In genomic region chr11:52641725-52642338, GRCm38 (mm10) we compare ENCODE assay signal across 8 mouse cellular contexts.
DNase-seq lines count a peak whose midpoint lies in the region; ATAC-seq and TF ChIP-seq lines count a peak whose summit lies in the region.
"Had no signal": no experiment of that assay in that cellular context is flagged by ENCODE, and none has a peak within 500 bp of the region (broad histone marks: within the 10 kb centered on the region; RNA-seq: fewer than 3 reads in every experiment).

No protein-coding gene starts in this region.

- H3K27me3 ChIP-seq in embryonic facial prominence, embryonic 10.5 days (replicated peaks; ENCODE audit: low read depth, poor library complexity, severe bottlenecking), result peaks cover 45% of the 10 kb centered on the region
- H3K27me3 ChIP-seq in forebrain, postnatal 0 days (ENCODE audit: insufficient read depth, low read length), result no peaks in the 10 kb centered on the region
- H3K27me3 ChIP-seq in midbrain, embryonic 16.5 days (ENCODE audit: control insufficient read depth, insufficient read depth, low read depth, low read length), result no peaks in the 10 kb centered on the region

- WGBS in embryonic facial prominence, embryonic 10.5 days, result 8% methylated on average over 14 of the region's 14 CpGs
- 9% methylated on average over 14 of the region's 14 CpGs for WGBS in forebrain, postnatal 0 days
- WGBS in midbrain, embryonic 16.5 days, result 7% methylated on average over 14 of the region's 14 CpGs

- peak; percentile 50 for ATAC-seq in forebrain, postnatal 0 days
- ATAC-seq in midbrain, embryonic 16.5 days, result peak; percentile 76; the same call in 1 of the 2 replicates
- ATAC-seq: liver, embryonic 12.5 days had no signal

- no peak overlapping the region for H3K4me3 ChIP-seq in layer of hippocampus, adult 2 months
- H3K4me3 ChIP-seq in embryonic facial prominence, embryonic 10.5 days, result no peak overlapping the region
- no peak overlapping the region for H3K4me3 ChIP-seq in forebrain, postnatal 0 days (ENCODE audit: low read depth, low read length)
- H3K4me3 ChIP-seq in midbrain, embryonic 16.5 days (ENCODE audit: low read depth, low read length), result no peak overlapping the region
- H3K4me3 ChIP-seq: liver, embryonic 12.5 days had no signal

- H3K4me2 ChIP-seq in forebrain, postnatal 0 days (ENCODE audit: low read depth), result no peak overlapping the region
- H3K4me2 ChIP-seq in midbrain, embryonic 16.5 days (ENCODE audit: low read length), result no peak overlapping the region
- H3K4me2 ChIP-seq: liver, embryonic 12.5 days had no signal

- no peak for DNase-seq in layer of hippocampus, adult 2 months (ENCODE audit: low spot score in 2 of 2)
- DNase-seq in layer of hippocampus, adult 9-11 months, result no peak
- DNase-seq in embryonic facial prominence, embryonic 10.5 days (ENCODE audit: low spot score), result peak; percentile 44
- peak; percentile 47 for DNase-seq in forebrain, postnatal 0 days
- no peak for DNase-seq in thymus, postnatal 10 days (ENCODE audit: low spot score in 2 of 2)
- DNase-seq in urinary bladder, postnatal 14 days (ENCODE audit: low spot score), result no peak

- TF ChIP-seq CTCF in layer of hippocampus, adult 2 months (conservative IDR thresholded peaks at IDR 0.05), result no peak
- no peak for TF ChIP-seq CTCF in forebrain, postnatal 0 days (IDR thresholded peaks at IDR 0.05; ENCODE audit: low read depth)

- H3K9ac ChIP-seq in forebrain, postnatal 0 days, result no peak overlapping the region
- H3K9ac ChIP-seq in midbrain, embryonic 16.5 days (ENCODE audit: low read depth, low read length), result no peak overlapping the region
- H3K9ac ChIP-seq: liver, embryonic 12.5 days had no signal

- H3K36me3 ChIP-seq in embryonic facial prominence, embryonic 10.5 days (replicated peaks), result no peaks in the 10 kb centered on the region
- no peaks in the 10 kb centered on the region for H3K36me3 ChIP-seq in forebrain, postnatal 0 days (ENCODE audit: insufficient read depth)
- H3K36me3 ChIP-seq in midbrain, embryonic 16.5 days (ENCODE audit: control insufficient read depth, insufficient read depth, low read length), result no peaks in the 10 kb centered on the region
- H3K36me3 ChIP-seq: liver, embryonic 12.5 days had no signal

- peaks cover 25% of the 10 kb centered on the region for H3K4me1 ChIP-seq in embryonic facial prominence, embryonic 10.5 days
- H3K4me1 ChIP-seq in forebrain, postnatal 0 days (ENCODE audit: insufficient read depth), result peaks cover 5% of the 10 kb centered on the region; the same call in 1 of the 2 replicates
- peaks cover 22% of the 10 kb centered on the region for H3K4me1 ChIP-seq in midbrain, embryonic 16.5 days (ENCODE audit: control insufficient read depth, insufficient read depth, low read length)
- H3K4me1 ChIP-seq: liver, embryonic 12.5 days had no signal

- 0 out of 2 replicates have a peak, but pooled peaks cover 5% of the 10 kb centered on the region for H3K9me3 ChIP-seq in embryonic facial prominence, embryonic 10.5 days
- no peaks in the 10 kb centered on the region for H3K9me3 ChIP-seq in forebrain, postnatal 0 days (ENCODE audit: low read length)
- H3K9me3 ChIP-seq in midbrain, embryonic 16.5 days (replicated peaks; ENCODE audit: control insufficient read depth, low read length, poor library complexity, severe bottlenecking), result no peaks in the 10 kb centered on the region
- H3K9me3 ChIP-seq: liver, embryonic 12.5 days had no signal

- peak overlapping the region; percentile 40 for H3K27ac ChIP-seq in layer of hippocampus, adult 2 months
- no peak overlapping the region for H3K27ac ChIP-seq in embryonic facial prominence, embryonic 10.5 days (replicated peaks)
- no peak overlapping the region for H3K27ac ChIP-seq in forebrain, postnatal 0 days (ENCODE audit: low read depth, low read length)
- 0 out of 2 replicates have a peak overlapping the region, but pooled peaks have one; percentile 19 for H3K27ac ChIP-seq in midbrain, embryonic 16.5 days (ENCODE audit: low read length)
- H3K27ac ChIP-seq: liver, embryonic 12.5 days had no signal

Comparison
In these comparisons a context has a peak if more than half of its experiments do, and no peak if none do; other contexts are left out.
1. DNase-seq: peak in embryonic facial prominence, embryonic 10.5 days (single experiment) and forebrain, postnatal 0 days (single experiment); none in layer of hippocampus, adult 2 months (0 of 2), layer of hippocampus, adult 9-11 months (single experiment), thymus, postnatal 10 days (0 of 2) and urinary bladder, postnatal 14 days (single experiment).
2. H3K27ac ChIP-seq: peak in layer of hippocampus, adult 2 months (single experiment) and midbrain, embryonic 16.5 days (single experiment); none in embryonic facial prominence, embryonic 10.5 days (single experiment) and forebrain, postnatal 0 days (single experiment).